Mouse (Mus musculus) liver, adult 2 months (tissue): ENCODE data around the gene Gpd1.

ENCODE experiments used
- CTCF ChIP-seq: fragments of 200-500 bp; IDR thresholded peaks from 2 replicates; pipeline ENCODE4 v1.5.1; 2011; ENCODE audit warnings: low read depth, low read length, control low read depth
- POLR2A ChIP-seq: fragments of 200-500 bp; IDR thresholded peaks from 2 replicates; pipeline ENCODE4 v1.6.1; 2011; ENCODE audit warnings: low read length, control low read depth; ENCODE audit not compliant: insufficient read depth; ENCODE audit errors: extremely low read depth

- TF ChIP-seq CTCF: no peak
- TF ChIP-seq POLR2A: no peak
Observed at GRCm38 (mm10) chr15:99728211-99728610, 10.9 kb downstream of the Gpd1 start.
